ENCODE assay signal across 22 mouse cellular contexts in the genomic region with DNA sequence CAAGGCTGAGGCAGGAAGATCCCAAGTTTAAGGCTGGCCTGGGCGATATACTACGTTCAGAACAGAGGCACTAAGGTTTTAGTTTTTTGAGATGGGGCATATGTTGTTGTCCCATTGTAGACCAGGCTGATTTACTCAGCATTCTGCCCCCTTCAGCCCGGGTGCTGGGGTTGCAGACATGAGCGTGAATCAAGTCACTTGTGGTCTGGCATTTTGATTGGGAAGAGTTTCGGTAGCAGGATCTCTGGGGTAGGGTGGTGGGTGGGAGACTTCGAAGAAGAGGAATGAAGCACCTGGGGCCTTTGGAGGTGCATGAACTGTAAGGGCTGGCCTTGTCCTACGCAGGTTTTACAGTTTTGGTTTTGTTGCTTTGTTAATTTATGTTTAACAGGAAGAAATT. TPM values are rescaled to one million over a fixed set of nuclear protein-coding genes. Genes with fewer than 3 reads are reported as not detected.
DNase-seq lines count a peak whose midpoint lies in the region; ATAC-seq and TF ChIP-seq lines count a peak whose summit lies in the region.
"Had no signal": no experiment of that assay in that cellular context is flagged by ENCODE, and none has a peak within 500 bp of the region (broad histone marks: within the 10 kb centered on the region; RNA-seq: fewer than 3 reads in every experiment).

No protein-coding gene starts in this region.

- no peaks in the 10 kb centered on the region for H3K27me3 ChIP-seq in heart, embryonic 10.5 days (ENCODE audit: insufficient read depth, poor library complexity, severe bottlenecking)
- H3K27me3 ChIP-seq in midbrain, embryonic 11.5 days (ENCODE audit: control insufficient read depth, insufficient read depth, low read length): no peaks in the 10 kb centered on the region
- no peaks in the 10 kb centered on the region for H3K27me3 ChIP-seq in midbrain, postnatal 0 days (ENCODE audit: insufficient read depth, low read length)
- H3K27me3 ChIP-seq: CH12.LX, Patski had no signal

- peaks cover 96% of the 10 kb centered on the region for H3K36me3 ChIP-seq in heart, embryonic 10.5 days
- peaks cover 51% of the 10 kb centered on the region for H3K36me3 ChIP-seq in midbrain, embryonic 11.5 days (ENCODE audit: control insufficient read depth, insufficient read depth, low read length)
- peaks cover 65% of the 10 kb centered on the region for H3K36me3 ChIP-seq in midbrain, postnatal 0 days (ENCODE audit: insufficient read depth, low read length)

- no peaks in the 10 kb centered on the region for H3K9me3 ChIP-seq in heart, embryonic 10.5 days
- H3K9me3 ChIP-seq in midbrain, embryonic 11.5 days (ENCODE audit: control insufficient read depth, low read length): no peaks in the 10 kb centered on the region
- H3K9me3 ChIP-seq in midbrain, postnatal 0 days (ENCODE audit: low read length): no peaks in the 10 kb centered on the region
- H3K9me3 ChIP-seq: G1E had no signal

- DNase-seq in heart, adult 11 months: peak; percentile 51
- no peak for DNase-seq in heart, postnatal 36 days
- peak; percentile 70 for DNase-seq in heart, embryonic 10.5 days (ENCODE audit: low spot score)
- no peak for DNase-seq in heart, postnatal 4 days
- peak; percentile 78 for DNase-seq in midbrain, embryonic 11.5 days (ENCODE audit: low spot score, missing footprints)
- no peak for DNase-seq in midbrain, postnatal 0 days (ENCODE audit: low spot score)
- DNase-seq in testis, postnatal 10 days (ENCODE audit: low spot score): peak; percentile 30
- no peak for DNase-seq in testis, postnatal 14 days (ENCODE audit: low spot score)
- DNase-seq: adrenal gland, adult 2 months; adrenal gland, adult 8-10 months; adrenal gland, postnatal 10 days; adrenal gland, postnatal 14 days; adrenal gland, postnatal 25 days; adrenal gland, postnatal 36 days; B cell, adult 2 months; cerebellum, adult 11 months; cerebellum, adult 11-12 months had no signal

- H3K4me1 ChIP-seq in heart, embryonic 10.5 days: no peaks in the 10 kb centered on the region
- no peaks in the 10 kb centered on the region for H3K4me1 ChIP-seq in midbrain, embryonic 11.5 days (ENCODE audit: control insufficient read depth, insufficient read depth, low read length)
- H3K4me1 ChIP-seq in midbrain, postnatal 0 days (ENCODE audit: insufficient read depth, low read length): no peaks in the 10 kb centered on the region

- H3K4me3 ChIP-seq in heart, embryonic 10.5 days: no peak overlapping the region
- no peak overlapping the region for H3K4me3 ChIP-seq in midbrain, embryonic 11.5 days (ENCODE audit: low read depth, low read length)
- no peak overlapping the region for H3K4me3 ChIP-seq in midbrain, postnatal 0 days (ENCODE audit: low read depth, low read length)

- no peak for TF ChIP-seq CTCF in midbrain, postnatal 0 days (IDR thresholded peaks at IDR 0.05)

- no peak overlapping the region for H3K4me2 ChIP-seq in midbrain, embryonic 11.5 days
- no peak overlapping the region for H3K4me2 ChIP-seq in midbrain, postnatal 0 days (ENCODE audit: low read depth, low read length, poor library complexity, severe bottlenecking)

- WGBS in heart, embryonic 10.5 days: 96% methylated on average over 7 of the region's 7 CpGs
- WGBS in midbrain, embryonic 11.5 days: 96% methylated on average over 7 of the region's 7 CpGs
- 97% methylated on average over 7 of the region's 7 CpGs for WGBS in midbrain, postnatal 0 days

- intact Hi-C loops in heart, postnatal 36 days (cut with DNase I): no loop called here

- no peak for ATAC-seq in midbrain, embryonic 11.5 days (ENCODE audit: low FRiP score)
- ATAC-seq in midbrain, postnatal 0 days (ENCODE audit: low FRiP score): no peak
- ATAC-seq: activated CD4-positive, CD25-positive, alpha-beta regulatory T cell, adult 4 months; CD4-positive, CD25-positive, alpha-beta regulatory T cell, adult 4 months; Patski had no signal

- H3K27ac ChIP-seq in heart, embryonic 10.5 days: no peak overlapping the region
- H3K27ac ChIP-seq in midbrain, embryonic 11.5 days (ENCODE audit: low read depth, low read length): no peak overlapping the region
- no peak overlapping the region for H3K27ac ChIP-seq in midbrain, postnatal 0 days (ENCODE audit: low read depth, low read length)

- no peak overlapping the region for H3K9ac ChIP-seq in midbrain, embryonic 11.5 days (ENCODE audit: low read length)
- H3K9ac ChIP-seq in midbrain, postnatal 0 days (replicated peaks; ENCODE audit: low read length, poor library complexity, severe bottlenecking): no peak overlapping the region

RNA-seq across cellular contexts. Expression of gene Ndufb5, which starts 12.6 kb away (rescaled TPM):
- total RNA-seq in heart, postnatal 36 days (2021): 100 to 1,000 TPM; 896 to 938 TPM
- 335 and 408 TPM in 2 replicates for polyA plus RNA-seq in heart, embryonic 10.5 days (2016; fragmentation: Nextera tagmentation; extraction: Ambion mirVana)
- 100 to 1,000 TPM; 562 to 570 TPM for total RNA-seq in heart, postnatal 4 days (2021)
- polyA plus RNA-seq in midbrain, embryonic 11.5 days (2014; fragmentation: Nextera tagmentation; extraction: Ambion mirVana): 309 and 323 TPM in 2 replicates
- total RNA-seq in midbrain, postnatal 0 days (2014; rRNA removed): 442 and 559 TPM in 2 replicates
- 354 and 359 TPM in 2 replicates for polyA plus RNA-seq in midbrain, postnatal 0 days (2015; fragmentation: Nextera tagmentation; extraction: Ambion mirVana)

RNA-seq across cellular contexts. Expression of gene Mrpl47, which starts 13.2 kb away (rescaled TPM):
- 10 to 100 TPM; 30.4 to 34.3 TPM for total RNA-seq in heart, postnatal 36 days (2021)
- polyA plus RNA-seq in heart, embryonic 10.5 days (2016; fragmentation: Nextera tagmentation; extraction: Ambion mirVana): 32.4 and 40.5 TPM in 2 replicates
- total RNA-seq in heart, postnatal 4 days (2021): 10 to 100 TPM; 36.9 to 45.3 TPM
- 46.7 and 50.0 TPM in 2 replicates for polyA plus RNA-seq in midbrain, embryonic 11.5 days (2014; fragmentation: Nextera tagmentation; extraction: Ambion mirVana)
- total RNA-seq in midbrain, postnatal 0 days (2014; rRNA removed): 10.4 and 20.4 TPM in 2 replicates
- polyA plus RNA-seq in midbrain, postnatal 0 days (2015; fragmentation: Nextera tagmentation; extraction: Ambion mirVana): 25.4 and 30.7 TPM in 2 replicates

RNA-seq across cellular contexts. Expression of gene Actl6a, which starts 18.1 kb away (rescaled TPM):
- total RNA-seq in heart, postnatal 36 days (2021): 10 to 100 TPM; 21.8 to 22.4 TPM
- 131 and 187 TPM in 2 replicates for polyA plus RNA-seq in heart, embryonic 10.5 days (2016; fragmentation: Nextera tagmentation; extraction: Ambion mirVana)
- total RNA-seq in heart, postnatal 4 days (2021): 10 to 100 TPM; 46.6 to 54.2 TPM
- 262 and 280 TPM in 2 replicates for polyA plus RNA-seq in midbrain, embryonic 11.5 days (2014; fragmentation: Nextera tagmentation; extraction: Ambion mirVana)
- 17.5 and 39.0 TPM in 2 replicates for total RNA-seq in midbrain, postnatal 0 days (2014; rRNA removed)
- polyA plus RNA-seq in midbrain, postnatal 0 days (2015; fragmentation: Nextera tagmentation; extraction: Ambion mirVana): 38.0 and 39.3 TPM in 2 replicates

Comparison
In these comparisons a context has a peak if more than half of its experiments do, and no peak if none do; other contexts are left out.
1. DNase-seq: peak in heart, adult 11 months (single experiment), heart, embryonic 10.5 days (single experiment), midbrain, embryonic 11.5 days (single experiment) and testis, postnatal 10 days (single experiment); none in heart, postnatal 36 days (0 of 2), heart, postnatal 4 days (single experiment), midbrain, postnatal 0 days (single experiment) and testis, postnatal 14 days (single experiment).